Mouse (Mus musculus) B cell, adult 62 days (primary cell): Measurements from ENCODE around the gene Dennd5b. TPM values are rescaled to one million over a fixed set of nuclear protein-coding genes. Genes with fewer than 3 reads are reported as not detected.

ENCODE experiments used
- total RNA-seq: library from RNA; stranded (reverse); gene quantifications from 4 replicates; pipeline ENCODE4 v1.2.4, GENCODE M21; 2023

The Dennd5b gene
- total RNA-seq, result 77.6 to 94.7 TPM (median 79.5 TPM) in 4 replicates

GRCm38 (mm10) chr6:149101076-149101942 lies at the start of gene Dennd5b:
TSS of gene Dennd5b (minus strand) at chr6:149101680.

GRCm38 (mm10) chr6:149139471-149139870 lies 38.0 kb upstream of the Dennd5b start, which contains the start of gene Etfbkmt:
TSS of gene Etfbkmt (plus strand) at chr6:149139849.

GRCm38 (mm10) chr6:149129870-149130269 lies 28.4 kb upstream of the Dennd5b start, which contains the start of gene Gm10203:
TSS of gene Gm10203 (plus strand) at chr6:149130170.

GRCm38 (mm10) chr6:148946409-148946742 lies 155.1 kb downstream of the Dennd5b start, which contains the start of gene Sinhcaf:
TSS of gene Sinhcaf (minus strand) at chr6:148946467.

Other genes with a start within 250 kb of the Dennd5b start
- gene Caprin2, start 205.4 kb downstream of the Dennd5b start, total RNA-seq, result 9.4 to 11.1 TPM (median 10.4 TPM) in 4 replicates
- gene Sinhcaf, start 155.2 kb downstream of the Dennd5b start, total RNA-seq, result 51.1 to 63.4 TPM (median 55.1 TPM) in 4 replicates
- gene Gm10203, start 28.5 kb upstream of the Dennd5b start, total RNA-seq, result not detected in 4 replicates
- 7.5 to 9.0 TPM (median 8.8 TPM) in 4 replicates for gene Etfbkmt, start 38.2 kb upstream of the Dennd5b start, total RNA-seq
- 27.9 to 30.7 TPM (median 28.3 TPM) in 4 replicates for gene Amn1, start 87.0 kb upstream of the Dennd5b start, total RNA-seq
- gene Resf1, start 207.7 kb upstream of the Dennd5b start, total RNA-seq, result 102 to 122 TPM (median 103 TPM) in 4 replicates